Mouse (Mus musculus): Measurements from ENCODE around the gene Nrarp. TPM values are rescaled to one million over a fixed set of nuclear protein-coding genes. Genes with fewer than 3 reads are reported as not detected.
A peak's percentile ranks its signal among the peaks of the same experiment; 100 is the strongest.

Gene Nrarp
- 11.0 and 14.4 TPM in 2 replicates for polyA plus RNA-seq (2015; fragmentation: Nextera tagmentation; extraction: Ambion mirVana)

- ATAC-seq, result peak; percentile 87
- H3K4me2 ChIP-seq (ENCODE audit: low read depth, low read length), result peak within 1 kb of the TSS; percentile 84
- H3K27ac ChIP-seq (ENCODE audit: low read length), result peak within 1 kb of the TSS; percentile 96
- no peaks in the 10 kb centered on the region for H3K9me3 ChIP-seq (ENCODE audit: control insufficient read depth, low read length)
- H3K4me3 ChIP-seq (ENCODE audit: low read length), result peak within 1 kb of the TSS; percentile 62
- peaks cover 15% of the 10 kb centered on the region for H3K27me3 ChIP-seq (replicated peaks; ENCODE audit: control insufficient read depth, insufficient read depth, low read length)
- peak within 1 kb of the TSS; percentile 76 for H3K9ac ChIP-seq (ENCODE audit: low read depth, low read length)
- H3K4me1 ChIP-seq (ENCODE audit: control insufficient read depth, insufficient read depth, low read length), result peaks cover 36% of the 10 kb centered on the region
- no peaks in the 10 kb centered on the region for H3K36me3 ChIP-seq (ENCODE audit: control insufficient read depth, insufficient read depth, low read length)
- WGBS, result under 1% methylated on average over 35 of the region's 35 CpGs
These were observed at the start of gene Nrarp for GRCm38 (mm10) chr2:25180478-25180903. TSS of gene Nrarp (plus strand) at chr2:25180758.

- no peak for ATAC-seq
- WGBS, result 78% methylated on average over 9 of the region's 9 CpGs
These were observed 49.0 kb upstream of the Nrarp start for GRCm38 (mm10) chr2:25131601-25132000.

GRCm38 (mm10) chr2:25137832-25138231 lies 42.7 kb upstream of the Nrarp start:
- Histone ChIP-seq H3K4me3 (ENCODE audit: low read length) (no peak overlapping the region), H3K9ac (ENCODE audit: low read depth, low read length) (no peak overlapping the region), H3K27me3 (replicated peaks; ENCODE audit: control insufficient read depth, insufficient read depth, low read length) (no peaks in the 10 kb centered on the region), H3K9me3 (ENCODE audit: control insufficient read depth, low read length) (no peaks in the 10 kb centered on the region), H3K4me2 (ENCODE audit: low read depth, low read length) (no peak overlapping the region), H3K27ac (ENCODE audit: low read length) (no peak overlapping the region), H3K36me3 (ENCODE audit: control insufficient read depth, insufficient read depth, low read length) (no peaks in the 10 kb centered on the region), H3K4me1 (ENCODE audit: control insufficient read depth, insufficient read depth, low read length) (no peaks in the 10 kb centered on the region)
- ATAC-seq, result no peak
- WGBS, result 67% methylated on average over 6 of the region's 6 CpGs

More at GRCm38 (mm10) chr2:25131601-25132000, 49.0 kb upstream of the Nrarp start:
- Histone ChIP-seq H3K4me1 (ENCODE audit: control insufficient read depth, insufficient read depth, low read length) (peaks cover 9% of the 10 kb centered on the region), H3K4me3 (ENCODE audit: low read length) (no peak overlapping the region), H3K27ac (ENCODE audit: low read length) (no peak overlapping the region), H3K4me2 (ENCODE audit: low read depth, low read length) (no peak overlapping the region), H3K36me3 (ENCODE audit: control insufficient read depth, insufficient read depth, low read length) (no peaks in the 10 kb centered on the region), H3K27me3 (replicated peaks; ENCODE audit: control insufficient read depth, insufficient read depth, low read length) (no peaks in the 10 kb centered on the region), H3K9ac (ENCODE audit: low read depth, low read length) (no peak overlapping the region), H3K9me3 (ENCODE audit: control insufficient read depth, low read length) (no peaks in the 10 kb centered on the region)

GRCm38 (mm10) chr2:25141185-25141584 lies 39.4 kb upstream of the Nrarp start:
- no peak overlapping the region for H3K27ac ChIP-seq (ENCODE audit: low read length)
- no peak for ATAC-seq

GRCm38 (mm10) chr2:25141921-25142320 lies 38.6 kb upstream of the Nrarp start:
- no peak overlapping the region for H3K4me2 ChIP-seq (ENCODE audit: low read depth, low read length)
- no peak overlapping the region for H3K27ac ChIP-seq (ENCODE audit: low read length)
- no peaks in the 10 kb centered on the region for H3K27me3 ChIP-seq (replicated peaks; ENCODE audit: control insufficient read depth, insufficient read depth, low read length)
- no peak for ATAC-seq
- 84% methylated on average over 5 of the region's 5 CpGs for WGBS
- no peaks in the 10 kb centered on the region for H3K36me3 ChIP-seq (ENCODE audit: control insufficient read depth, insufficient read depth, low read length)
- no peaks in the 10 kb centered on the region for H3K9me3 ChIP-seq (ENCODE audit: control insufficient read depth, low read length)
- H3K4me3 ChIP-seq (ENCODE audit: low read length), result no peak overlapping the region
- H3K9ac ChIP-seq (ENCODE audit: low read depth, low read length), result no peak overlapping the region
- H3K4me1 ChIP-seq (ENCODE audit: control insufficient read depth, insufficient read depth, low read length), result no peaks in the 10 kb centered on the region

More at GRCm38 (mm10) chr2:25141185-25141584, 39.4 kb upstream of the Nrarp start:
- Histone ChIP-seq H3K4me1 (ENCODE audit: control insufficient read depth, insufficient read depth, low read length) (no peaks in the 10 kb centered on the region), H3K4me3 (ENCODE audit: low read length) (no peak overlapping the region), H3K9me3 (ENCODE audit: control insufficient read depth, low read length) (no peaks in the 10 kb centered on the region), H3K9ac (ENCODE audit: low read depth, low read length) (no peak overlapping the region), H3K4me2 (ENCODE audit: low read depth, low read length) (no peak overlapping the region), H3K27me3 (replicated peaks; ENCODE audit: control insufficient read depth, insufficient read depth, low read length) (no peaks in the 10 kb centered on the region), H3K36me3 (ENCODE audit: control insufficient read depth, insufficient read depth, low read length) (no peaks in the 10 kb centered on the region)
- 61% methylated on average over 4 of the region's 4 CpGs for WGBS

- no peak overlapping the region for H3K4me2 ChIP-seq (ENCODE audit: low read depth, low read length)
- H3K9ac ChIP-seq (ENCODE audit: low read depth, low read length), result no peak overlapping the region
- WGBS, result 82% methylated on average over 6 of the region's 6 CpGs
- H3K27me3 ChIP-seq (replicated peaks; ENCODE audit: control insufficient read depth, insufficient read depth, low read length), result no peaks in the 10 kb centered on the region
- no peaks in the 10 kb centered on the region for H3K4me1 ChIP-seq (ENCODE audit: control insufficient read depth, insufficient read depth, low read length)
- ATAC-seq, result no peak
- no peak overlapping the region for H3K4me3 ChIP-seq (ENCODE audit: low read length)
- no peak overlapping the region; the same call in 1 of the 2 replicates for H3K27ac ChIP-seq (ENCODE audit: low read length)
- H3K9me3 ChIP-seq (ENCODE audit: control insufficient read depth, low read length), result no peaks in the 10 kb centered on the region
- H3K36me3 ChIP-seq (ENCODE audit: control insufficient read depth, insufficient read depth, low read length), result no peaks in the 10 kb centered on the region
These were observed 35.2 kb upstream of the Nrarp start for GRCm38 (mm10) chr2:25145346-25145745.

- no peak overlapping the region for H3K4me2 ChIP-seq (ENCODE audit: low read depth, low read length)
- no peaks in the 10 kb centered on the region for H3K36me3 ChIP-seq (ENCODE audit: control insufficient read depth, insufficient read depth, low read length)
- H3K27ac ChIP-seq (ENCODE audit: low read length), result no peak overlapping the region
- H3K27me3 ChIP-seq (replicated peaks; ENCODE audit: control insufficient read depth, insufficient read depth, low read length), result no peaks in the 10 kb centered on the region
- H3K9ac ChIP-seq (ENCODE audit: low read depth, low read length), result no peak overlapping the region
- no peak overlapping the region for H3K4me3 ChIP-seq (ENCODE audit: low read length)
- ATAC-seq, result no peak
- 83% methylated on average over 5 of the region's 5 CpGs for WGBS
- H3K9me3 ChIP-seq (ENCODE audit: control insufficient read depth, low read length), result no peaks in the 10 kb centered on the region
- no peaks in the 10 kb centered on the region for H3K4me1 ChIP-seq (ENCODE audit: control insufficient read depth, insufficient read depth, low read length)
These were observed 33.2 kb upstream of the Nrarp start for GRCm38 (mm10) chr2:25147398-25147797.

GRCm38 (mm10) chr2:25147892-25148291 lies 32.7 kb upstream of the Nrarp start:
- no peaks in the 10 kb centered on the region for H3K27me3 ChIP-seq (replicated peaks; ENCODE audit: control insufficient read depth, insufficient read depth, low read length)
- H3K9ac ChIP-seq (ENCODE audit: low read depth, low read length), result no peak overlapping the region
- no peaks in the 10 kb centered on the region for H3K9me3 ChIP-seq (ENCODE audit: control insufficient read depth, low read length)
- no peak overlapping the region for H3K4me2 ChIP-seq (ENCODE audit: low read depth, low read length)
- H3K4me3 ChIP-seq (ENCODE audit: low read length), result no peak overlapping the region
- H3K36me3 ChIP-seq (ENCODE audit: control insufficient read depth, insufficient read depth, low read length), result no peaks in the 10 kb centered on the region
- peak; percentile 34; the same call in 1 of the 2 replicates for ATAC-seq
- WGBS, result 62% methylated on average over 5 of the region's 5 CpGs
- H3K4me1 ChIP-seq (ENCODE audit: control insufficient read depth, insufficient read depth, low read length), result no peaks in the 10 kb centered on the region
- H3K27ac ChIP-seq (ENCODE audit: low read length), result no peak overlapping the region

GRCm38 (mm10) chr2:25149643-25150042 lies 30.9 kb upstream of the Nrarp start:
- no peak overlapping the region for H3K4me3 ChIP-seq (ENCODE audit: low read length)
- H3K4me1 ChIP-seq (ENCODE audit: control insufficient read depth, insufficient read depth, low read length), result no peaks in the 10 kb centered on the region
- 64% methylated on average over 2 of the region's 2 CpGs for WGBS
- H3K9ac ChIP-seq (ENCODE audit: low read depth, low read length), result no peak overlapping the region
- no peaks in the 10 kb centered on the region for H3K36me3 ChIP-seq (ENCODE audit: control insufficient read depth, insufficient read depth, low read length)
- H3K9me3 ChIP-seq (ENCODE audit: control insufficient read depth, low read length), result no peaks in the 10 kb centered on the region
- ATAC-seq, result peak; percentile 38
- no peaks in the 10 kb centered on the region for H3K27me3 ChIP-seq (replicated peaks; ENCODE audit: control insufficient read depth, insufficient read depth, low read length)
- H3K27ac ChIP-seq (ENCODE audit: low read length), result no peak overlapping the region
- no peak overlapping the region for H3K4me2 ChIP-seq (ENCODE audit: low read depth, low read length)

Data from intestine, embryonic 16.5 days (tissue).